Mouse (Mus musculus) spleen, adult 10 weeks (tissue): ENCODE data around the gene Ppcs. TPM values are rescaled to one million over a fixed set of nuclear protein-coding genes. Genes with fewer than 3 reads are reported as not detected.

ENCODE experiments used
- polyA plus RNA-seq: library from polyadenylated mRNA; stranded (reverse); fragments of 350-450 nt; fragmentation: Illumina TruSeq; extraction: RNeasy Lipid Tissue Mini Kit (QIAGEN cat#74804); gene quantifications from one replicate; pipeline ENCODE4 v1.2.3, GENCODE M21; 2015; ENCODE audit warnings: low replicate concordance; ENCODE audit not compliant: insufficient read depth

Gene Ppcs
- 24.5 TPM for polyA plus RNA-seq

GRCm38 (mm10) chr4:119422294-119422964 lies at the start of gene Ppcs, which contains the start of gene Zmynd12:
Gene Ppcs, minus strand, starts transcription at chr4:119422420.
Gene Zmynd12, plus strand, starts transcription at chr4:119422814.

DNA sequence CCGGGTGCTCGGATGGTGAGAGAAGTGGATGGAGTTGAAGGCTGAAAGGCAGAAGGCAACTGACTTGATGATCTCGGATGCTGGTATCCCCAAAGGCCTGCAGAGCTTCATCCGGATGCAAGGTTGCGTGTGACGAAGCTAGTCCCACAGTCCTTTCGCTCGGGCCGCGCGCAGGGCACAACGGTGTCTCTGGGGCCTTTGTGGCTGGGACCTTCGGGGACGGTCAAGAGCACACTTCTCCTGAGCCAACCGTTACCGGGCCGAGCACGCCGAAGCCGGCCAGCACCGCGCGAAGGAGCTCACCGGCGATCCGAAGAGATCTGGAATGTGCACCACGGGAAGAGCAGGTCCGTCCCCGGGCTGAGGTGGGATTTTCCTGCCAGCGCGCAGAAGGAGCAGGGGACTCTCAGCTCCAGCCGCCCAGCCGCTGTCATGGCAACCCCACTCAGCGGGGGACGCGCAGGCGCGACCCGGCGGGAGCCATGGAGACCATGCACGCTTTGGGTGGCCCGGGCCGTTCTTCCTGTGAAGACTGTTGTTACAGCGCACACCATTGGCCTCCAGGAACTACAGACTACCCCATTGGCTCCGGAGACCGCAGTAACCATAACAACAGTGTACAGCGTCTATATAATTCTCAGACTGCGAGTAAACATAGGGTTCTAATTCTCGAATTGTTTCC lies 7.0 kb downstream of the Ppcs start, which contains the start of gene Ccdc30:
Ccdc30 (minus strand) TSS at position 450 of the 682 bp plus-strand sequence.

Other genes starting within 250 kb of the Ppcs start
- 3.7 TPM for gene Zfp691, start 248.2 kb downstream of the Ppcs start, polyA plus RNA-seq
- 26.1 TPM for gene Ermap, start 232.4 kb downstream of the Ppcs start, polyA plus RNA-seq
- 37.4 TPM for gene Svbp, start 227.1 kb downstream of the Ppcs start, polyA plus RNA-seq
- 0.29 TPM for gene Tmem269, start 204.2 kb downstream of the Ppcs start, polyA plus RNA-seq
- gene AU022252, start 189.7 kb downstream of the Ppcs start, polyA plus RNA-seq, result 12.5 TPM
- gene P3h1, start 189.5 kb downstream of the Ppcs start, polyA plus RNA-seq, result 6.0 TPM
- not detected for gene Cldn19, start 167.0 kb downstream of the Ppcs start, polyA plus RNA-seq
- 517 TPM for gene Ybx1, start 127.8 kb downstream of the Ppcs start, polyA plus RNA-seq
- gene Ppih, start 101.9 kb downstream of the Ppcs start, polyA plus RNA-seq, result 62.7 TPM
- gene Ccdc30, start 6.9 kb downstream of the Ppcs start, polyA plus RNA-seq, result 1.7 TPM
- gene Zmynd12, start 394 bp upstream of the Ppcs start, polyA plus RNA-seq, result not detected
- gene Rimkla, start 70.2 kb upstream of the Ppcs start, polyA plus RNA-seq, result 0.26 TPM
- gene Foxj3, start 114.6 kb upstream of the Ppcs start, polyA plus RNA-seq, result 43.8 TPM
- 5.7 TPM for gene Frg2f1, start 117.1 kb upstream of the Ppcs start, polyA plus RNA-seq
- not detected for gene Guca2a, start 215.3 kb upstream of the Ppcs start, polyA plus RNA-seq
- gene Guca2b, start 236.5 kb upstream of the Ppcs start, polyA plus RNA-seq, result 0.81 TPM